Mouse (Mus musculus): ENCODE data around the gene Hspb7.

The Hspb7 gene

GRCm38 (mm10) chr4:141420192-141420829, at the start of gene Hspb7:
TSS of gene Hspb7 (plus strand) at chr4:141420779.
- no peak for DNase-seq (ENCODE audit: inconsistent age in 2 of 2, low spot score in 1 of 2)

DNA sequence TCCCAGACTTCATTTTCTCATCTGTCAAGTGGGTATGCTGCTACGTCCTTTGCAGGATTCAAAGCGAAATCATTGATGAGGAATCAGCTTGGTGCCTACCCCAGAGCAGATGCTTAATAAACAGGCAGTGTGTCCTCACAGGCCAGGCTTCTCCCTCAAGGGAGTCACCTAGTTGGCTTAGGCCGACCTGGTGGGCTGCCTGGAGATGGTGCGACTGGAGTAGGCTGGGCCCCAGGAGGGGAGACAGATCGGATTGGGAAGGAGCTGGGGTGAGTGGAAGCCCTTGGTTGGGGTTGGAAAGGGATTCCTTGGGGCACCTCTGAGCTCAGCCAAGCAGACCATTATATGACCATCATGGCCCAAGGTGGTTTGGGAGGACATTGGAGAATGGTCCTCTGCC, 48.2 kb upstream of the Hspb7 start:
- peak in 1 of 2 experiments; percentile 40 for DNase-seq (ENCODE audit: inconsistent age in 2 of 2, low spot score in 1 of 2)

DNA sequence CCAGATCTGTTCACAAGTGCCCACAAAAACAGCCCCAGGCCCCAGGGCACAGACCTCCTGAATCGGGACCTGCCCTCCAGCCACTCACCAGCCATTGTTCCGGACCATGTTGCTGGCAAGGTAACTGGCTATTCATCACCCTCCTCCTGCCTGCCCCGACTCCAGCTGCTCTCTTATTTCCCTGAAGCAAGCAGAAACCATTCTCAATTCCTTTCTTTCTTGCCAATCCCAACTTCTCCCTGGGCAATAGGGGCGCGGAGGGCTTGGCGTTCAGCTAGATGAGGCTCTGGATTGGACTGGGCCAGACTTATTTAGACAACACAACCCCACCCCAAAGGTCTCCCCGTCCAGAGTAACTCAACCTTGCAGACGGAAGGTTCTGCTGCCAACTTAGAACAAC, 40.9 kb upstream of the Hspb7 start:
- no peak for DNase-seq (ENCODE audit: inconsistent age in 2 of 2, low spot score in 1 of 2)

GRCm38 (mm10) chr4:141382406-141382805, 38.2 kb upstream of the Hspb7 start:
- peak in 1 of 2 experiments; percentile 41 for DNase-seq (ENCODE audit: inconsistent age in 2 of 2, low spot score in 1 of 2)

- peak in 1 of 2 experiments; percentile 80 for DNase-seq (ENCODE audit: inconsistent age in 2 of 2, low spot score in 1 of 2)
Observed at GRCm38 (mm10) chr4:141385275-141385674, 35.3 kb upstream of the Hspb7 start.

DNA sequence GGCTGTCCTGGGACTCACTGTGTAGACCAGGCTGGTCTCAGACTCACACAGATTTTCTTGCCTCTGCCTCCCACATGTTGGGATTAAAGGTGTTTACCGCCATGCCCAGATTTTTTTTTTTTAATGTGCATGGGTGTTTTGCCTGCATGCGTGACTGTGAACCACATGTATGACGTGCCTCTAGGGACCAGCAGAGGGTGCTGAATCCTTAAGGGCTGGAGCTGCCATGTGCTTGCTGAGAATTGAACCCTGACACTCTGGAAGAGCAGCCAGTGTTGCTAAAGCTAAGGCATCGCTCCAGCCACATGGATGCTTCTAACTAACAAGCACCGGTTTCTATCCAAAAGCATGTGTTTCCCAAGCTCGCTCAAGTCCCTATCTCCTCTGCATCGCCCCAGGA, 34.4 kb upstream of the Hspb7 start:
- peak in 1 of 2 experiments; percentile 20 for DNase-seq (ENCODE audit: inconsistent age in 2 of 2, low spot score in 1 of 2)

- peak; percentile 68 to 92 for DNase-seq (ENCODE audit: inconsistent age in 2 of 2, low spot score in 1 of 2)
Observed at GRCm38 (mm10) chr4:141387093-141387784, 33.3 kb upstream of the Hspb7 start.

- DNase-seq (ENCODE audit: inconsistent age in 2 of 2, low spot score in 1 of 2), result peak in 1 of 2 experiments; percentile 21
Observed at GRCm38 (mm10) chr4:141387933-141388332, 32.6 kb upstream of the Hspb7 start.

GRCm38 (mm10) chr4:141389366-141390150, 31.0 kb upstream of the Hspb7 start:
- DNase-seq (ENCODE audit: inconsistent age in 2 of 2, low spot score in 1 of 2), result no peak

DNA sequence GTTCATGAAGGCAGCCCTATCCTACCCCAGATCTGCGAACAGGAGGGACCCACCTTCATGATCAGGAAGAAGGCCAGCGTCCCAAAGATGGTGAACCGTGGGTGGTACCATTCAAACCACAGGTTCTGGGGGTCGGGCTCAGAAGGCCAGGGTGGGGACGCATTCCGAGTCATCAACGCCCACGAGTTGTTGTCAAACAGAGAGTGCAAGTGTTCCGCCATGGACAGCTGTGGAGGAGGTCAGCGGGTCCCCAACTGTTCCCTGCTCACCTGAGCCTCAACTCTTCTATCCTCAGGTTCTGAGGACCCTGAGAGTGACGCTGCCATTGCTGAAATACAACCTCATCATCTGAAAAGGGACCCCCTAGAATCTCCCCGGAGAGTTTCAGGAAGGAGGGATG, 29.3 kb upstream of the Hspb7 start:
- no peak for DNase-seq (ENCODE audit: inconsistent age in 2 of 2, low spot score in 1 of 2)

- no peak for DNase-seq (ENCODE audit: inconsistent age in 2 of 2, low spot score in 1 of 2)
Observed at GRCm38 (mm10) chr4:141394751-141395150, 25.8 kb upstream of the Hspb7 start.

DNA sequence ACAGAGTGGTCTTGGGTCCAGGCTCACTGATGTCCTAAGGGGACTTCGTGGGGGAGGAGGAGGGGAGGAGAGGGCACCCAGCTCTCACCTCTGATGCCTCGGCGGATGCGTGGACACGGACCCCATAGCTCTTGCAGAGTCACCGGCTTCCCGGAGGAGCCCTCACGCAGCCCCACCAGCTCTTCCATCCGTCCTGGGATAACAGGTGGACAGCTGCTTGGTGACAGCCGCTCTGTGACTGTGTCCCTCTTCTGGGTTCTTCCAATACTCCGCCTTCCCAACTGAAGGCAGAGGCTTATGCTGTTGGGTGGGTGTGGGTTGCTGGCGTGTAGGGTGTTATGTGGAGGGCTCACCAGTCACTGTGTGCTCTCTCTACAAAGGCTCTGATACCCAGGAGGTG, 22.7 kb upstream of the Hspb7 start:
- DNase-seq (ENCODE audit: inconsistent age in 2 of 2, low spot score in 1 of 2), result no peak

DNA sequence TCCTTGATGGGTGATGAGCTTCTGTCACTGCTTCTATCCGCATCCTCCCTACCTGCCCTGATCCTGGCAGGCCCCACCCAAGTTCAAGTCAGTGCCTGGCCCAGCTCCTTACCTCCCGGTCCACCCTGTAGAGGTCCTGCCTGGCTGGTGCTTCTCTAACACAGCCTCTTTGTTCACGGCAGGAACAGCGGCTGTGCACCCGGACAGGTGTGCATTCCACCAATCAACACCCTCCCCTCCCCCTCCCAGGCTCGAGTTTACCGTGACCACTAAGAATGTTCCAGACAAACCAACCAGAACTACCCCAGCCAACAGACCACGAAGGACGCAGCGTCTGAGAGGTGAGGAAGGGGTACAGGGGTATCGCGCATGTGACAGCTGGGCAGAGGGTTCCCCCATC, 22.0 kb upstream of the Hspb7 start, which contains the start of gene Clcnka:
Gene Clcnka, minus strand, starts transcription at position 180 of the 400 bp plus-strand sequence.
- DNase-seq (ENCODE audit: inconsistent age in 2 of 2, low spot score in 1 of 2), result no peak

GRCm38 (mm10) chr4:141400171-141400570, 20.4 kb upstream of the Hspb7 start:
- no peak for DNase-seq (ENCODE audit: inconsistent age in 2 of 2, low spot score in 1 of 2)

DNA sequence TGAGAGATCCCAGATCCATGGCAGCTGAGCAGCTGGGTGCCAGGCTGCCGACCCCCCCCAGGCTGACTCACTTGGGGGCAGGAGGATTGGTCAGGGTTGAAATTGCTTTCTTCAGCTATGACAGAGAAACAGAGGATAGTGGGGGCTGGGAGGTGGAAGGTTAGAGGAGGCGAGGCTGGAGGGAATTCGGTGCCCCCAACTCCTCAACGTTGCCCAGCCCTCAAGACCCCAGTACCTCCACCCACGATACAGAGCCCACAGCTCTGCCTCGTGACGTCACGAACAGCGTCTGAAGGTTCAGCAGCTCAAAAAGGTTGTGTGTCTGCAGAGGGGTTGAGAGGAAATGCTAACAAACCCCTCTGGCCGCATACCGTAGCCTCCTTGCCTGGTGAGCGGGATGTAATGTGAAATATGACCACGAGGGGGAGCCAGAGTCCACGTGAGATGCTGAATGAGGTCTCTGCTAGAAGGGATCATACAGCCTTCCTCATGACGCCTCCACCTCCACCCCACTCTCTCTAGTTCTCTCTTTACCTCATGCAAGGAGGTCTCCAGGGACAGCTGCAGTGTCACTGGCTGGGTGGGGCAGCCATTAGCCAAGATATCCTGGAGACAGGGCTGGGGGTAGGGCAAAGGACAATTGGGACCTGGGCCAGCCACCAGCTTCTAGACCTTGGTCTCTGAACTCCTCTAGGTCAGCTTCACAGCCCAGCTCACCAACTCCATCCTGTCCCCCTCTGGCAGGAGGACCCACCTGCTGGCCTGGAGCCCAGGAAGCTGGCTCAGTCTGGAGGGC, 15.9 kb upstream of the Hspb7 start:
- DNase-seq (ENCODE audit: inconsistent age in 2 of 2, low spot score in 1 of 2), result peak; percentile 85 to 96

GRCm38 (mm10) chr4:141405314-141405622, 15.3 kb upstream of the Hspb7 start:
- DNase-seq (ENCODE audit: inconsistent age in 2 of 2, low spot score in 1 of 2), result no peak

DNA sequence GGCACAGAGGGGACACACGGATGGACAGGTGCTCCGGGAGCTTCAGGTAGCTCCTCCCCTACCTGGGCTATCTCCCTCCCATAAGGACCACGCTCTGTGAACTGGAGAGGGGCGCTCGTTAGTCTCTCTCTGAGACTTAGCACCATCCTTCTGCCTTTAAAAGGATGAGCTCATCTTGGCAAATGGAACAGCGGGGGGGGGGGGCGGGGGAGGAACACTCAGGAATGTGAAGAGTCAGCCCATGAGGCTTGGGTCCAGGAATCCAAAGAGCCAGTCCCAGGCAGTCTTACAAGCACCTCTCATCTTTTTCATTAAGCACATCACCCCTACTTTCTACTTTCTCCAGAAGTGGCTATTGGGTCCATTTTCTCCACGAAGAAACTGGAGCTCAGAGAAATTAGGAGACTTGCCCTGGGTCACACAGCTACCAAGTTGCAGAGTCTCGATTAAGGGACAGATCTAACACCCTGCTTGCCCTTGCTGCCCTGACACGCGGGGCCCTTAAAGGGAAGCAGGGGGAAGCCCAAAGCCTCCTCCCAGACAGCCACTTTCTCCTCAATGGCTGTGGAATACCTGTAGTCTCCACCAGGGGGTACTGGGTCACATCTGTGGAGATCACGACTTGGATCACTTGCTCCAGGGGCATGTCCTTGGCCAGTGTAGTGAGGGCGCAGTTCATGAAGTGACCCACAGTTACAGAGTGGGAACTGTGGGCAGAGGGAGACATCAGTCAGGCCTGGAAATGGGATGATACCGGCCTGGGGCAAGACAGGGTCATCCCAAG, 13.9 kb upstream of the Hspb7 start:
- peak; percentile 62 to 86 for DNase-seq (ENCODE audit: inconsistent age in 2 of 2, low spot score in 1 of 2)

GRCm38 (mm10) chr4:141408577-141408976, 12.0 kb upstream of the Hspb7 start:
- DNase-seq (ENCODE audit: inconsistent age in 2 of 2, low spot score in 1 of 2), result no peak

GRCm38 (mm10) chr4:141411430-141411992, 9.1 kb upstream of the Hspb7 start:
- DNase-seq (ENCODE audit: inconsistent age in 2 of 2, low spot score in 1 of 2), result no peak

DNA sequence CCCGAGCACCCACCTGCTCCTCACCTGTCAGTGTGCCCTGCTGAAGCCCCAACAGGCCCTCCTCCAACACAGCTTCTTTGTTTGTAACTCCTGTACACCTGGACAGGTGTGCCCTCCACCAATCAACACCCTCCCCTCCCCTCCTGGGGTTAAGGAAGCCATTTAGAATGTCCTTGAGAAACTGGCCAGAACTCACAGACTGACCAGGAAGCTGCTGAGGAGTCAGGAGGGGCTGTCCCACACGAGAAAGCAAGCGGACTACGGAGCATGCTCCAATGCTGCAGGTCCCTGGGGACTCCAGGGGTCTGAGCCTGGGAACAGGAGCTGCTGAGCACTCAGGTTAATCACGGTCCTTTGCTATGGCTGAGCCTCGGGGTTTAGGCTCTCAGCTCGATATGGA, 4.7 kb upstream of the Hspb7 start, which contains the start of gene Clcnkb:
Gene Clcnkb, minus strand, starts transcription at position 91 of the 400 bp plus-strand sequence.
- no peak for DNase-seq (ENCODE audit: inconsistent age in 2 of 2, low spot score in 1 of 2)

All from adrenal gland, adult (tissue).